Mouse (Mus musculus): ENCODE results near the gene Sirpa.

DNA sequence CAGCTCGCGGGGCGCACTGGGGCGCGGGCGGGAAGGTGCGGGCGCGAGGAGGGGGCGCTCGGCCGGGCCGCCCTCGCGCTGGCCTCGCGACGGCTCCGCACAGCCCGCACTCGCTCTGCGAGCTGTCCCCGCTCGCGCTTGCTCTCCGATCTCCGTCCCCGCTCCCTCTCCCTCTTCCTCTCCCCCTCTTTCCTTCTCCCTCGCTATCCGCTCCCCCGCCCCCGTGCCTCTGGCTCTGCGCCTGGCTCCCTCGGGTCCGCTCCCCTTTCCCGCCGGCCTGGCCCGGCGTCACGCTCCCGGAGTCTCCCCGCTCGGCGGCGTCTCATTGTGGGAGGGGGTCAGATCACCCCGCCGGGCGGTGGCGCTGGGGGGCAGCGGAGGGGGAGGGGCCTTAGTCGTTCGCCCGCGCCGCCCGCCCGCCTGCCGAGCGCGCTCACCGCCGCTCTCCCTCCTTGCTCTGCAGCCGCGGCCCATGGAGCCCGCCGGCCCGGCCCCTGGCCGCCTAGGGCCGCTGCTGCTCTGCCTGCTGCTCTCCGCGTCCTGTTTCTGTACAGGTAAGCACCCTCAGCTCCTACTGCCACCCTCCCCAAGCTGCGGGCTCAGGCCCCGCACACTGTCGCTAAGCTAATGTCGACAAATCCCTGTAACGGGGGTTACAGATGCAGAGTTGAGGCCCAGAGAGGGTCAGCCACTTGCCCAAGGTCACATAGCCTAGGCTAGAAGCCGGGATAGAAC is 673 bp downstream of the Sirpa start:
- TF ChIP-seq POLR2A (IDR thresholded peaks at IDR 0.05; ENCODE audit: borderline replicate concordance, extremely low read depth, low read depth, low read length) = peak; percentile 46; the same call in 1 of the 2 replicates
- no peak for TF ChIP-seq CTCF (IDR thresholded peaks at IDR 0.05; ENCODE audit: insufficient read depth, low read length)

Data from lung, adult 2 months (tissue).